Mouse (Mus musculus): ENCODE results near the gene Eogt. TPM values are rescaled to one million over a fixed set of nuclear protein-coding genes. Genes with fewer than 3 reads are reported as not detected.

Eogt gene
- total RNA-seq, 1 experiment from 2014 or later = 10.9 TPM

DNA sequence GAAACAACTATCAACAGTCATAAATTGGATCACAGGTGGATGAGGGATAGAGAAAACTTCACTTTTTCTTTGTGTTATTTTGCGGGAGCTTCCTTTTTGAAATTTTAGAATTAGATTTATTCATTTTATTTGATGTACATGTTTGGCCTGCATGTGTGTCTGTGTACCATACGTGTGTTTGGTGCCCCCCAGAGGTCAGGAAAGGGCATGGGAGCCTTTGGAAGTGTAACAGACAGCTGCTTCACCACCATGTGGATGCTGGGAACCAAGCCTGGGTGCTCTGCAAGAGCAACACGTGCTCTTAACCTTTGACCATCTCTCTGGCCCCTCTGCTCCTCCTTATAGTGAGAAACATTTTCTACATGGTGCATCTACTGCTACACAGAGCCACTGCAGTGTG, 34.2 kb downstream of the Eogt start:
- no peak for ATAC-seq (ENCODE audit: extremely low read depth, insufficient number of reproducible peaks, low FRiP score, poor library complexity, severe bottlenecking)

GRCm38 (mm10) chr6:97112177-97112576, 36.8 kb downstream of the Eogt start:
- no peak for ATAC-seq (ENCODE audit: extremely low read depth, insufficient number of reproducible peaks, low FRiP score, poor library complexity, severe bottlenecking)

- peak; percentile 51; the same call in 1 of the 2 replicates for ATAC-seq (ENCODE audit: extremely low read depth, insufficient number of reproducible peaks, low FRiP score, poor library complexity, severe bottlenecking)
Observed at GRCm38 (mm10) chr6:97106777-97107176, 42.2 kb downstream of the Eogt start.

GRCm38 (mm10) chr6:97106106-97106505, 42.9 kb downstream of the Eogt start:
- ATAC-seq (ENCODE audit: extremely low read depth, insufficient number of reproducible peaks, low FRiP score, poor library complexity, severe bottlenecking) = no peak

GRCm38 (mm10) chr6:97104264-97104852, 44.6 kb downstream of the Eogt start:
- ATAC-seq (ENCODE audit: extremely low read depth, insufficient number of reproducible peaks, low FRiP score, poor library complexity, severe bottlenecking) = no peak

DNA sequence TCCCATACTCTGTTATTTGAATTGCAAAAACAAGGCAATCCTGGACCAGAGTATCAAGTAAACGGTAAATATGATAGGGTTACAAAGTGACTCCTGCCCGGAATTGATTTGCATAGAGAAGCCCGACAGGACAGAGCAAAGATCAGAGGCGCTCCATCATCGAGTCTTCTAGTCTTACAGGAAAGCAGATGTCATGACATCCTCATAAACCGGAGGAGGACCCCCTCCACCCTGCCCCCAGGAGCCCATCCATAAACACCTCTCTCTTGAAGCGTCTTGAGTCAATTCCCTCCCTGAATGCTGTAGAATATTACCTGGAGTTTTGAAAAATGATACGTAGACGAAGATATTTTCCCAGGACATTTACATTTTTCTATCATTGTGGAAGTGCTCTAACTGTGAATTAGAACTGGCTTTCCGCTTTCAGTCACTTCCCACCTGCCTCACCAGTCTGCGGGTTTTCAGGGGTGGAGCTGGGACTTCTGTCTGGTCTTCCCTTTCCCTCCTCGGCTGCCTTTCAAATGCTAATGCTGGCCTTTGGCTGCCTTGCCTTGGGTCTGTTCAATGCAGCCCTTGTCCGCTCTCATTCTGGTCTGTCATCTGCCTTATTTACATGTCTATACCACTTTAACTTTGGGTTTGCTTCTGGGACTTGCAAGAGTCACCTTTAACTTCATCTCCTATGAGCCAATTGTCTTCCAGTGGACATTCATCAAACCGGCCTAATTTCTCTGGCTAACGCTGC, 46.9 kb downstream of the Eogt start:
- ATAC-seq (ENCODE audit: extremely low read depth, insufficient number of reproducible peaks, low FRiP score, poor library complexity, severe bottlenecking) = no peak

DNA sequence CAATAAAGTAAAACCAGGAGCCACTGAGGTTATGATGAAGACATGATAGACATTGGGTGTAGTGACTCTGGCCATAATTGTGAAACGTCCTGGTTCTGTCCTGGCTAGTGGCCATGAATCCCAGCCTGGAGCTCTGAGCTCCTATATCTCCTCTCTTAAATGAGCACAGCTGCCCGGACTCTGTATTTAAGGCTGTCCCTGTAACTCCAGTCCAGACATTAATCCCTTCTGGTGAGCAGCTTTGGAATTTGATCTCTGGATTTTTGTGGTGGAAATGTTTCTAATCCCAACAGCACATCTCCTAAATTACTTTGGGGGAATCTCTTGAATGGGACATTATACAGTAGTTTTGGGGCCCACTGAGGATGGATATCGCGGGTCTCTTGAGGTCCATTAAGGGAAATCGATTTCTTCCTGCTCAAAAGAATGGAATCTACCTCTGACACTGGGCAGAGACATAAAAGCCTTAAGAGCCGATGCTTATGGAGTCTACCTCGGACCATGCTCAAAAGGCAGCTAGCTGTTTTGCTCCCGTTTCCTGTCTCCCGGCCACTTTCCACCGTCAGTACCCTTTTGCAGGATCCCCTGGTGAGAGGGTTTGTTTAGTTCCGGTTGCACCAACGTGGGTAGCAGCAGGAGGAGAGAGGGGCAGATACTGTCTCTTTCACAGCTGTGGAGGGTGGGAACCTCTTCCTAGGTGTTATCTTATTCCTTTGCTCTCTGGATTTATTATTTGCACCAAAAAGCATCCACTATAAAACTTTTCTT, 47.6 kb downstream of the Eogt start:
- no peak for ATAC-seq (ENCODE audit: extremely low read depth, insufficient number of reproducible peaks, low FRiP score, poor library complexity, severe bottlenecking)

DNA sequence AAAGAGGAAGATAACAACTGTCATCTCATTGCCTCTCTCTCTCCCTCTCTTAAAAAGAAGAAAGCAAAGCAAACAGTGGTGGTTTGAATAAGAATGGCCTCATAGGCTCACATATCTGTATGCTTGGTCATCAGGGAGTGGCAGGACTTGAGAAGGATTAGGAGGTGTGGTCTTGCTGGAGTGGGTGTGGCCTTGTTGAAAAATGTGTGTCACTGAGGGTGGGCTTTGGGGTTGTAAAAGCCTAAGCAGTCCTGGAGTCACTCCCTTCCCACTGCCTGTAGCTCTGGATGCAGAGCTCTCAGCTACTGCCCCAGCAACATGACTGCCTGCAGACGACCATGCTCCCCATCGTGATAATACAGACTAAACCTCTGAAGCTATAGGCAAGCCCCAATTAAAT, 66.6 kb downstream of the Eogt start:
- no peak for ATAC-seq (ENCODE audit: extremely low read depth, insufficient number of reproducible peaks, low FRiP score, poor library complexity, severe bottlenecking)

GRCm38 (mm10) chr6:97080016-97080415, 69.0 kb downstream of the Eogt start:
- ATAC-seq (ENCODE audit: extremely low read depth, insufficient number of reproducible peaks, low FRiP score, poor library complexity, severe bottlenecking) = no peak

- ATAC-seq (ENCODE audit: extremely low read depth, insufficient number of reproducible peaks, low FRiP score, poor library complexity, severe bottlenecking) = no peak
Observed at GRCm38 (mm10) chr6:97060074-97060681, 88.8 kb downstream of the Eogt start, which contains the start of gene Fam19a4. TSS of gene Fam19a4 (minus strand) at chr6:97060413.

Other genes with a start within 250 kb of the Eogt start
- not detected in 2 replicates for gene Fam19a4, start 88.8 kb downstream of the Eogt start, total RNA-seq (2017)
- 143 and 177 TPM in 2 replicates for gene Tmf1, start 29.9 kb upstream of the Eogt start, total RNA-seq (2017)
- 60.4 and 68.9 TPM in 2 replicates for gene Uba3, start 56.5 kb upstream of the Eogt start, total RNA-seq (2017)
- 65.2 and 66.6 TPM in 2 replicates for gene Arl6ip5, start 61.5 kb upstream of the Eogt start, total RNA-seq (2017)
- gene Lmod3, start 103.6 kb upstream of the Eogt start, total RNA-seq (2017) = not detected in 2 replicates